Mouse (Mus musculus): ENCODE measurements around the gene Cdhr1.

Gene Cdhr1

GRCm38 (mm10) chr14:37080724-37081123, 17.4 kb downstream of the Cdhr1 start:
- no peak for DNase-seq (ENCODE audit: low read depth, low spot score)

GRCm38 (mm10) chr14:37068516-37068915, 29.6 kb downstream of the Cdhr1 start:
- peak; percentile 6 for DNase-seq (ENCODE audit: low read depth, low spot score)

GRCm38 (mm10) chr14:37067629-37068028, 30.5 kb downstream of the Cdhr1 start, which contains the start of gene Lrit2:
Lrit2 (plus strand) TSS chr14:37067929.
- no peak for DNase-seq (ENCODE audit: low read depth, low spot score)

GRCm38 (mm10) chr14:37066636-37067035, 31.5 kb downstream of the Cdhr1 start:
- no peak for DNase-seq (ENCODE audit: low read depth, low spot score)

GRCm38 (mm10) chr14:37064849-37065248, 33.3 kb downstream of the Cdhr1 start:
- no peak for DNase-seq (ENCODE audit: low read depth, low spot score)

- DNase-seq (ENCODE audit: low read depth, low spot score), result no peak
These were observed 49.2 kb downstream of the Cdhr1 start, which contains the start of gene Rgr for GRCm38 (mm10) chr14:37048914-37049410. Rgr (minus strand) TSS chr14:37048964.

- no peak for DNase-seq (ENCODE audit: low read depth, low spot score)
These were observed 63.7 kb downstream of the Cdhr1 start for GRCm38 (mm10) chr14:37034432-37034831.

- DNase-seq (ENCODE audit: low read depth, low spot score), result peak; percentile 78
These were observed 64.9 kb downstream of the Cdhr1 start for GRCm38 (mm10) chr14:37033241-37033640.

- no peak for DNase-seq (ENCODE audit: low read depth, low spot score)
These were observed 65.6 kb downstream of the Cdhr1 start for GRCm38 (mm10) chr14:37032481-37033104.

- no peak for DNase-seq (ENCODE audit: low read depth, low spot score)
These were observed 69.6 kb downstream of the Cdhr1 start for GRCm38 (mm10) chr14:37028555-37028954.

- no peak for DNase-seq (ENCODE audit: low read depth, low spot score)
These were observed 70.2 kb downstream of the Cdhr1 start for GRCm38 (mm10) chr14:37027951-37028350.
